Mouse (Mus musculus) bone marrow, adult 2 months (tissue): ENCODE measurements around the gene Vars2.

Source experiments
- CTCF ChIP-seq: fragments of 200-500 bp; IDR thresholded peaks from 2 replicates; pipeline ENCODE4 v1.5.1; 2011; ENCODE audit warnings: low read length, control low read depth; ENCODE audit not compliant: control insufficient read depth, insufficient read depth
- POLR2A ChIP-seq: fragments of 200-500 bp; IDR thresholded peaks from 2 replicates; pipeline ENCODE4 v1.6.1; 2011; ENCODE audit warnings: low read depth, mild to moderate bottlenecking, control low read depth, low read length, borderline replicate concordance; ENCODE audit not compliant: control insufficient read depth

DNA sequence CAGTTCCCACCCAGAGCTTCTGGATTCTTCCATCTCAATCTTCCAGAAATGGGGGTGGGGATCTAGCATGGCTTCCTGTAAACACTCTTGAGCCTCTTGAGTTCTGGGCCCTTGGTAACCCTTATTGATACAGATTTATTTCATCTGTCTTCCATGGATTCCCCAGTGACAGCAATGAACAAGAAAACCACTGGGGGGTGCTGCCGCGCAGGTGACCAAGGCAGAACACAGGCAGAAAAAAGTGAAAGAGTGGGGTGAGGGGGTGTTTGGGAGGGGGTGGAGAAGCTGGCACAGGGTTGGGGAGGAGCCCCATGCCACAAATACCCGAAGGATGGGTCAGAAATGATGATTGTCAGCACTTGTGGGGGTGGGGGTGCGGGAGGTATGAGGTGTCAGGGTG is 38.4 kb upstream of the Vars2 start:
- TF ChIP-seq POLR2A (no peak), CTCF (peak; percentile 44; the same call in 1 of the 2 replicates)
